Mouse (Mus musculus): ENCODE measurements around the gene Traf6. TPM values are rescaled to one million over a fixed set of nuclear protein-coding genes. Genes with fewer than 3 reads are reported as not detected.
"Not testable (repeated sequence)": the region's sequence is repeated elsewhere in the genome, so short reads cannot be mapped to it uniquely, and the experiment has no call there.

Gene Traf6
- polyA plus RNA-seq, 1 experiment from 2014 or later, result 14.2 TPM

GRCm38 (mm10) chr2:101730972-101731371 is 52.7 kb downstream of the Traf6 start:
- Histone ChIP-seq H3K4me3 (ENCODE audit: low read depth, low read length) (no peak overlapping the region), H3K4me2 (replicated peaks; ENCODE audit: low read depth, low read length) (no peak overlapping the region), H3K4me1 (ENCODE audit: control insufficient read depth, insufficient read depth, low read length) (no peaks in the 10 kb centered on the region), H3K9me3 (ENCODE audit: control insufficient read depth, low read depth, low read length) (no peaks in the 10 kb centered on the region), H3K27me3 (ENCODE audit: control insufficient read depth, insufficient read depth, low read length) (no peaks in the 10 kb centered on the region), H3K27ac (ENCODE audit: low read length) (no peak overlapping the region), H3K9ac (replicated peaks; ENCODE audit: low read depth, low read length) (no peak overlapping the region), H3K36me3 (ENCODE audit: control insufficient read depth, insufficient read depth, low read length) (no peaks in the 10 kb centered on the region)
- no peak for ATAC-seq (ENCODE audit: insufficient number of reproducible peaks, insufficient read depth, low FRiP score, low read depth)

GRCm38 (mm10) chr2:101732777-101733210 is 54.6 kb downstream of the Traf6 start:
- H3K36me3 ChIP-seq (ENCODE audit: control insufficient read depth, insufficient read depth, low read length), result no peaks in the 10 kb centered on the region
- no peaks in the 10 kb centered on the region for H3K27me3 ChIP-seq (ENCODE audit: control insufficient read depth, insufficient read depth, low read length)
- no peak overlapping the region for H3K9ac ChIP-seq (replicated peaks; ENCODE audit: low read depth, low read length)
- ATAC-seq (ENCODE audit: insufficient number of reproducible peaks, insufficient read depth, low FRiP score, low read depth), result no peak
- H3K9me3 ChIP-seq (ENCODE audit: control insufficient read depth, low read depth, low read length), result no peaks in the 10 kb centered on the region
- 83% methylated on average over 10 of the region's 10 CpGs for WGBS
- H3K4me2 ChIP-seq (replicated peaks; ENCODE audit: low read depth, low read length), result no peak overlapping the region
- H3K4me3 ChIP-seq (ENCODE audit: low read depth, low read length), result no peak overlapping the region
- no peak overlapping the region for H3K27ac ChIP-seq (ENCODE audit: low read length)
- H3K4me1 ChIP-seq (ENCODE audit: control insufficient read depth, insufficient read depth, low read length), result no peaks in the 10 kb centered on the region

GRCm38 (mm10) chr2:101733564-101733963 is 55.3 kb downstream of the Traf6 start:
- Histone ChIP-seq H3K4me3 (ENCODE audit: low read depth, low read length) (no peak overlapping the region), H3K9me3 (ENCODE audit: control insufficient read depth, low read depth, low read length) (no peaks in the 10 kb centered on the region), H3K27ac (ENCODE audit: low read length) (no peak overlapping the region), H3K27me3 (ENCODE audit: control insufficient read depth, insufficient read depth, low read length) (no peaks in the 10 kb centered on the region), H3K4me2 (replicated peaks; ENCODE audit: low read depth, low read length) (no peak overlapping the region), H3K9ac (replicated peaks; ENCODE audit: low read depth, low read length) (no peak overlapping the region), H3K4me1 (ENCODE audit: control insufficient read depth, insufficient read depth, low read length) (no peaks in the 10 kb centered on the region), H3K36me3 (ENCODE audit: control insufficient read depth, insufficient read depth, low read length) (no peaks in the 10 kb centered on the region)
- ATAC-seq (ENCODE audit: insufficient number of reproducible peaks, insufficient read depth, low FRiP score, low read depth), result no peak
- WGBS, result 71% methylated on average over 3 of the region's 3 CpGs

GRCm38 (mm10) chr2:101739914-101740313 is 61.7 kb downstream of the Traf6 start:
- Histone ChIP-seq H3K27me3 (ENCODE audit: control insufficient read depth, insufficient read depth, low read length) (no peaks in the 10 kb centered on the region), H3K9me3 (ENCODE audit: control insufficient read depth, low read depth, low read length) (no peaks in the 10 kb centered on the region), H3K4me3 (ENCODE audit: low read depth, low read length) (no peak overlapping the region), H3K27ac (ENCODE audit: low read length) (no peak overlapping the region), H3K4me2 (replicated peaks; ENCODE audit: low read depth, low read length) (no peak overlapping the region), H3K9ac (replicated peaks; ENCODE audit: low read depth, low read length) (no peak overlapping the region), H3K36me3 (ENCODE audit: control insufficient read depth, insufficient read depth, low read length) (no peaks in the 10 kb centered on the region), H3K4me1 (ENCODE audit: control insufficient read depth, insufficient read depth, low read length) (no peaks in the 10 kb centered on the region)
- WGBS, result 64% methylated on average over 5 of the region's 5 CpGs
- ATAC-seq (ENCODE audit: insufficient number of reproducible peaks, insufficient read depth, low FRiP score, low read depth), result no peak

- H3K4me3 ChIP-seq (ENCODE audit: low read depth, low read length), result no peak overlapping the region
- WGBS, result 63% methylated on average over 8 of the region's 8 CpGs
- no peaks in the 10 kb centered on the region for H3K9me3 ChIP-seq (ENCODE audit: control insufficient read depth, low read depth, low read length)
- no peaks in the 10 kb centered on the region for H3K4me1 ChIP-seq (ENCODE audit: control insufficient read depth, insufficient read depth, low read length)
- ATAC-seq (ENCODE audit: insufficient number of reproducible peaks, insufficient read depth, low FRiP score, low read depth), result peak; percentile 20; the same call in 1 of the 2 replicates
- H3K9ac ChIP-seq (replicated peaks; ENCODE audit: low read depth, low read length), result no peak overlapping the region
- no peak overlapping the region for H3K4me2 ChIP-seq (replicated peaks; ENCODE audit: low read depth, low read length)
- H3K27ac ChIP-seq (ENCODE audit: low read length), result no peak overlapping the region
- H3K27me3 ChIP-seq (ENCODE audit: control insufficient read depth, insufficient read depth, low read length), result no peaks in the 10 kb centered on the region
- H3K36me3 ChIP-seq (ENCODE audit: control insufficient read depth, insufficient read depth, low read length), result no peaks in the 10 kb centered on the region
Observed at GRCm38 (mm10) chr2:101741653-101742052, 63.4 kb downstream of the Traf6 start.

GRCm38 (mm10) chr2:101742072-101742860 is 64.0 kb downstream of the Traf6 start:
- H3K9ac ChIP-seq (replicated peaks; ENCODE audit: low read depth, low read length), result no peak overlapping the region
- 0 out of 2 replicates have a peak, but pooled peaks have one; percentile 33 for ATAC-seq (ENCODE audit: insufficient number of reproducible peaks, insufficient read depth, low FRiP score, low read depth)
- no peaks in the 10 kb centered on the region for H3K27me3 ChIP-seq (ENCODE audit: control insufficient read depth, insufficient read depth, low read length)
- no peak overlapping the region for H3K4me2 ChIP-seq (replicated peaks; ENCODE audit: low read depth, low read length)
- 72% methylated on average over 7 of the region's 7 CpGs for WGBS
- H3K4me3 ChIP-seq (ENCODE audit: low read depth, low read length), result no peak overlapping the region
- no peaks in the 10 kb centered on the region for H3K36me3 ChIP-seq (ENCODE audit: control insufficient read depth, insufficient read depth, low read length)
- H3K9me3 ChIP-seq (ENCODE audit: control insufficient read depth, low read depth, low read length), result no peaks in the 10 kb centered on the region
- H3K27ac ChIP-seq (ENCODE audit: low read length), result no peak overlapping the region
- H3K4me1 ChIP-seq (ENCODE audit: control insufficient read depth, insufficient read depth, low read length), result no peaks in the 10 kb centered on the region

- ATAC-seq (ENCODE audit: insufficient number of reproducible peaks, insufficient read depth, low FRiP score, low read depth); H3K4me2 ChIP-seq (replicated peaks; ENCODE audit: low read depth, low read length); H3K4me1 ChIP-seq (ENCODE audit: control insufficient read depth, insufficient read depth, low read length); H3K36me3 ChIP-seq (ENCODE audit: control insufficient read depth, insufficient read depth, low read length); H3K9ac ChIP-seq (replicated peaks; ENCODE audit: low read depth, low read length); H3K9me3 ChIP-seq (ENCODE audit: control insufficient read depth, low read depth, low read length); H3K27me3 ChIP-seq (ENCODE audit: control insufficient read depth, insufficient read depth, low read length); H3K4me3 ChIP-seq (ENCODE audit: low read depth, low read length); H3K27ac ChIP-seq (ENCODE audit: low read length): not testable (repeated sequence)
- 100% methylated on average over 1 of the region's 2 CpGs for WGBS
Observed at GRCm38 (mm10) chr2:101745656-101746055, 67.4 kb downstream of the Traf6 start.

- 82% methylated on average over 7 of the region's 7 CpGs for WGBS
- Histone ChIP-seq H3K27me3 (ENCODE audit: control insufficient read depth, insufficient read depth, low read length) (no peaks in the 10 kb centered on the region), H3K9ac (replicated peaks; ENCODE audit: low read depth, low read length) (no peak overlapping the region), H3K36me3 (ENCODE audit: control insufficient read depth, insufficient read depth, low read length) (no peaks in the 10 kb centered on the region), H3K4me3 (ENCODE audit: low read depth, low read length) (no peak overlapping the region), H3K27ac (ENCODE audit: low read length) (no peak overlapping the region), H3K9me3 (ENCODE audit: control insufficient read depth, low read depth, low read length) (no peaks in the 10 kb centered on the region), H3K4me1 (ENCODE audit: control insufficient read depth, insufficient read depth, low read length) (no peaks in the 10 kb centered on the region), H3K4me2 (replicated peaks; ENCODE audit: low read depth, low read length) (no peak overlapping the region)
- no peak for ATAC-seq (ENCODE audit: insufficient number of reproducible peaks, insufficient read depth, low FRiP score, low read depth)
Observed at GRCm38 (mm10) chr2:101746537-101746936, 68.3 kb downstream of the Traf6 start.

All from stomach, embryonic 14.5 days (tissue).